Mouse (Mus musculus) limb, embryonic 14.5 days (tissue): ENCODE data around the gene Ddx23. TPM values are rescaled to one million over a fixed set of nuclear protein-coding genes. Genes with fewer than 3 reads are reported as not detected.
A peak's percentile ranks its signal among the peaks of the same experiment; 100 is the strongest.

Experiments used
- ATAC-seq: fragments of 200-750 bp; cut with Nextera tagmentation; 2 replicates; pipeline ENCODE4 v1.8.0; 2017; ENCODE audit warnings: low read depth, moderate number of reproducible peaks, moderate TSS enrichment; ENCODE audit not compliant: low FRiP score
- DNase-seq: peaks from one replicate; pipeline ENCODE4 v3.0.0-alpha.2; 2015; ENCODE audit warnings: low spot score
- H3K27ac ChIP-seq: fragments of 300-500 bp; sonication (generic); replicated peaks from 2 replicates; pipeline ENCODE4 v1.5.1; 2014; ENCODE audit warnings: low read depth, mild to moderate bottlenecking, low read length, moderate library complexity, mixed read lengths
- H3K27me3 ChIP-seq: fragments of 300-500 bp; sonication (generic); 2 replicates; pipeline ENCODE4 v1.6.1; 2014; ENCODE audit warnings: low read length, mixed read lengths; ENCODE audit not compliant: control insufficient read depth, insufficient read depth
- H3K36me3 ChIP-seq: fragments of 300-500 bp; sonication (generic); 2 replicates; pipeline ENCODE4 v1.6.1; 2014; ENCODE audit warnings: mild to moderate bottlenecking, low read length, moderate library complexity, mixed read lengths; ENCODE audit not compliant: control insufficient read depth, insufficient read depth
- H3K4me1 ChIP-seq: fragments of 300-500 bp; sonication (generic); 2 replicates; pipeline ENCODE4 v1.6.1; 2014; ENCODE audit warnings: antibody characterized with exemption, low read length, mixed read lengths; ENCODE audit not compliant: control insufficient read depth, insufficient read depth
- H3K4me2 ChIP-seq: fragments of 300-500 bp; sonication (generic); replicated peaks from 2 replicates; pipeline ENCODE4 v1.6.1; 2014; ENCODE audit warnings: low read depth, mild to moderate bottlenecking, low read length, moderate library complexity; ENCODE audit not compliant: severe bottlenecking
- H3K4me3 ChIP-seq: fragments of 300-500 bp; sonication (generic); replicated peaks from 2 replicates; pipeline ENCODE4 v1.5.1; 2014; ENCODE audit warnings: low read length
- H3K9ac ChIP-seq: fragments of 300-500 bp; sonication (generic); 2 replicates; pipeline ENCODE4 v1.6.1; 2014; ENCODE audit warnings: mild to moderate bottlenecking, low read depth, low read length, moderate library complexity; ENCODE audit not compliant: severe bottlenecking
- H3K9me3 ChIP-seq: fragments of 300-500 bp; sonication (generic); 2 replicates; pipeline ENCODE4 v1.6.1; 2016; ENCODE audit warnings: low read length; ENCODE audit not compliant: control insufficient read depth
- POLR2A ChIP-seq: fragments of 200-500 bp; IDR thresholded peaks from 2 replicates; pipeline ENCODE4 v1.8.0; 2012; ENCODE audit warnings: inconsistent platforms, mild to moderate bottlenecking, moderate library complexity, borderline replicate concordance; ENCODE audit not compliant: insufficient read depth, insufficient read length; ENCODE audit errors: extremely low read depth
- WGBS: fragments of 180-500 bp; shearing (Covaris S2); extraction: QIAGEN DNeasy Blood & Tissue Kit; methylation state at CpG from one replicate; pipeline ENCODE4 v1.1.7; 2014; 5-methylcytosine and 5-hydroxymethylcytosine counted together
- polyA plus RNA-seq, 2 experiments: library from polyadenylated mRNA; depleted of rRNA in 1 of 2; stranded (reverse) in 1 of 2; unstranded in 1 of 2; fragments of >200 nt; fragmentation: Nextera tagmentation in 1 of 2; extraction: Ambion mirVana in 1 of 2; gene quantifications; 2 replicates each; pipeline versions ENCODE4 v1.2.1 to v1.2.3; 2012 to 2014

Gene Ddx23
- polyA plus RNA-seq, 2 experiments, result 22.6 to 54.0 TPM

DNA sequence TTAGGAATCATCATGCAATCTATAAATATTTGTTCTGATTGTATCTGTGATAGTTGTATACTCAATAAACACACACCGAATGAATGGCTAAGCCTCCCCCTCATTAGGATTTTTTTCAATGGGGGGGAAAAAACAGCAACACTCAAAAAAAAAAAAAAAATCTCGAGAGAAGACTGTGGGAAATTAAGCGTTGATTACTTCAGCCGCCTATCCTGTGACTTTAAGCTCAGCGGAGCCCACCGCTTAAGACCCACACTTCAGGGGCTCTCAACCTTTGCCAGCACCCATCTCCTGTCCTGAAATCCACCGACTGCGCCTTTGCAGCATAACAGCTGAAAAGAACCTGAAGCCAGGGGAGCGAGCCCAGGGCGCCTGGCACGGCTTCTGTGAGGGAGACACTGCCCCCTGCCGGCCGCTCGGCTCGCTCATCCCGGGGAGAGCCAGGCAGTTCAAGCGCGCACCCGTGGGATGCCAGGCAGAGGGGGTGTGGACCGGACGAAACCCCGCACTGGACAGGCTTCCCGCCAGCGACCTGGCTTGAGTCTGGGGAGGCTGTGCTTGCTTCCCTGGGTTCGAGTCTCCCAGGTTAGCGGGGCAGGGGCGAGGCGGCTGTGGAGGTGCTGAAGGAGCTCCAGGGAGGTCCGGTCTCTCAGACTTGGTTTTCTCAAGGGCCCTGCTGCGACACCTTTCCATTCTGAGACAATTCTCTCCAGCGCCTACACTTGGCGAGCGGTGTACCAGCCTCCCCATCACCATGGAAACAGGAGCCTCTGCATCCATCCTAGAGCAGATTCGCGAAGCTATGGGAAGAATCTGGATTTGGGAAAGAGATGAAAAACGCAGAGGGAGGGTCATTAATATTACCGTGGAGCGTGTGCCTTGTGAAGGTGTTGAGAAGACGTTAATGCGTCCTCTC, 36.8 kb upstream of the Ddx23 start:
- TF ChIP-seq POLR2A, result no peak
- DNase-seq (peak; percentile 79), ATAC-seq (peak; percentile 75)
- WGBS, result 6% methylated on average over 35 of the region's 40 CpGs
- Histone ChIP-seq H3K4me1 (no peaks in the 10 kb centered on the region), H3K36me3 (no peaks in the 10 kb centered on the region), H3K27me3 (peaks cover 13% of the 10 kb centered on the region; the same call in 1 of the 2 replicates), H3K27ac (no peak overlapping the region), H3K4me2 (peak overlapping the region; percentile 52), H3K4me3 (peak overlapping the region; percentile 29), H3K9me3 (no peaks in the 10 kb centered on the region), H3K9ac (no peak overlapping the region)

DNA sequence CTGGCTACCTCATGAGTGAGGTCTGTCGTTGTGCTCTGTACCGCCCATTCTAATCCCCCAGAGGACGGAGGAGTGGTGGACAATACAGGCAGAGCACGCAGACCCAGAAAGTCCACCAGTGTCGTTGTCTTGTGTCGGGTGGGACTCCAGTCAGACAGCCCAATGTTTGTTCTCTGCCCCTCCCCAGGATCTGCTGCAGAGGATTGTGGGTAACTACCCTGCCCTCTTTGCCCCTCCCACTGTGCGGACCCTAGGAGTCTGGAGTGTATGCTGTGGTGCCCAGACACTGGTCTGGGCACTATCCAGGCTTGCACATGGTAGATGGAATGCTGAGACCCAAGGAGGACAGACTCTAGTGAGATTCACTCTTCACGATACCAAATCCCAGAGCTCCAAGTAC, 33.5 kb upstream of the Ddx23 start:
- no peak for TF ChIP-seq POLR2A
- H3K4me1 ChIP-seq, result peaks cover 6% of the 10 kb centered on the region; the same call in 1 of the 2 replicates

DNA sequence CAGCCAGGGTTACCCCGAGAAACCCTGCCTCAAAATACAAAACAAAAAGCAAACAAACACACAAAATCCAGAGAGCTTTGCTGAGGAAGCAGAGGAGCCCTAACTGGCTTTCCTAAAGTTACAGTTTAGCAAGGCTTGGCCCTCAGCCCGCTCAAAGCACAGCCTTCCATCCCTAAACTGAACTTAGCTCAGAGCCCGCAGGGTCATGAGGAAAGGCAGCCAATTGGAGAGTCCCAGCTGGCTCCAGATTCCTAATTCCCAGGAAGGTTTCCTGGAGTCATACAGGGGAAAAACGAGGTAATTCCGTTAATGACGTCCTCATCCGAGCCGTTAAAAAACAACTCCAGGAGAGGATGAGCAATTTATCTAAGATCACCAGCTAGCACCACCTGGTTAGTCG, 33.0 kb upstream of the Ddx23 start:
- no peak overlapping the region for H3K9ac ChIP-seq
- DNase-seq, result no peak
- H3K4me2 ChIP-seq, result no peak overlapping the region
- no peak for ATAC-seq
- TF ChIP-seq POLR2A, result no peak
- H3K27ac ChIP-seq, result no peak overlapping the region
- 40% methylated on average over 9 of the region's 9 CpGs for WGBS
- peaks cover 10% of the 10 kb centered on the region; the same call in 1 of the 2 replicates for H3K27me3 ChIP-seq
- peaks cover 6% of the 10 kb centered on the region; the same call in 1 of the 2 replicates for H3K4me1 ChIP-seq
- no peaks in the 10 kb centered on the region for H3K36me3 ChIP-seq
- no peak overlapping the region for H3K4me3 ChIP-seq
- no peaks in the 10 kb centered on the region for H3K9me3 ChIP-seq

More for the DNA sequence above, 33.5 kb upstream of the Ddx23 start:
- no peak for DNase-seq
- no peak overlapping the region for H3K4me2 ChIP-seq
- peaks cover 10% of the 10 kb centered on the region; the same call in 1 of the 2 replicates for H3K27me3 ChIP-seq
- H3K27ac ChIP-seq, result no peak overlapping the region
- ATAC-seq, result no peak
- H3K36me3 ChIP-seq, result no peaks in the 10 kb centered on the region
- no peak overlapping the region for H3K4me3 ChIP-seq
- H3K9ac ChIP-seq, result no peak overlapping the region
- no peaks in the 10 kb centered on the region for H3K9me3 ChIP-seq
- WGBS, result 48% methylated on average over 8 of the region's 8 CpGs

DNA sequence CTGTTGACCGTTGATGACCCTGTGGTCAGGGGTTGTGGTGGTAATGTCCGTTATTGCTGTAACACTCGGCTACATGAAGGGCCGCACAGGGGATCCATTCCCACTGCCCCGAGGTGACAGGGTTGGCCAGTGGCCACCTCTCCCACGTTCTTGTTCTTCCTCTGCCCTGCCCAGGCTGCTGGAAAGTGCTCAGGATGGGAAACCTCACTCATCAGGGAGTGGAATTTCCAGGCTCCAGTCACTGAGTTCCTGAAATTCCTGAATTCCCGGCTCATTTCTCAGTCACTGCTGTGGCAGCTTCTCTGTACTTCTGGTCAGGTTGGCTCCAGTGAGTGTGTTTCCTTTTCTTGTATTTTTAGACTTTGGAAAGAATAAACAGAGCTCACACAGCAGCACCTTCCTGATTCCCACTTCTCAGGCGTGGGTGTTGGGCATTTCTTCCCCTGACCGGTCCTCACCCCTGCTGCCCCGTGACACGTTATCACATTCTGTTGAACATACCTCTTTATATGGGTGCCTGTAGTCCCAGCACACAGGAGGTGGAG, 29.5 kb upstream of the Ddx23 start:
- DNase-seq (peak; percentile 60), ATAC-seq (0 out of 2 replicates have a peak, but pooled peaks have one; percentile 47)
- H3K27ac ChIP-seq, result 0 out of 2 replicates have a peak overlapping the region, but pooled peaks have one; percentile 16
- H3K4me1 ChIP-seq, result peaks cover 6% of the 10 kb centered on the region; the same call in 1 of the 2 replicates
- TF ChIP-seq POLR2A, result no peak
- 37% methylated on average over 11 of the region's 11 CpGs for WGBS
- no peak overlapping the region for H3K9ac ChIP-seq
- H3K27me3 ChIP-seq, result no peaks in the 10 kb centered on the region
- no peaks in the 10 kb centered on the region for H3K36me3 ChIP-seq
- H3K4me2 ChIP-seq, result no peak overlapping the region
- H3K9me3 ChIP-seq, result no peaks in the 10 kb centered on the region
- H3K4me3 ChIP-seq, result no peak overlapping the region

DNA sequence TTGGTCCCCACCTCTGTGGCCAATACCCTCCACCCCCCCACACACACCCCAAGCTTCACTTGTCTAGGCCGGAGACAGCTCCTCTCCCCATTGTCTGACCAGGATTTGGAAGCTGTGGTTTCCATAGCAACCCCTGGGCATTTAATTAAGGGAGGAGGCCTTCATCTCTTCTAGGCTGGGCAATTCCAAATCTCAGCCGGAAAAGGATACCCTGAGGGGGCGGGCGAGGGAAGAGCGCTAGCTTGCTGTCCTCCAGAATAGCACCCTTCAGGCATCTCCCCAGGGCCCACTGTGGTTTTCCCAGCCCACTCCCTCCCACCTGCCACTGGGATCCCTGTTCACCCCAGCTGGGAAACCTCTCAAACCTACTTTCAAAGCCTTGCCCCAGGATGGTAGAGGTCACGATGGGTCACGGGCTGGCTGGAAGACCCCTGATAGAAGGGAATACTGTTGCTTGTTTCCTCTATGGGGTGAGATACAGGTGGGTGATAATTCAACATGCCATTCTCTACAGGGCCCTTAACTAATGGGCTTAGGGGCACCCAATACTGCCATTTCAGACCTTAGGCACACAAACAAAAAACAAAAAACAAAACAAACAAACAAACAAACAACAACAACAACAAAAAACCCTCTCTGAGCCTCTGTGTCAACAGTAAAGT, 28.9 kb upstream of the Ddx23 start:
- no peak for ATAC-seq
- 57% methylated on average over 7 of the region's 7 CpGs for WGBS
- no peak for TF ChIP-seq POLR2A
- H3K4me1 ChIP-seq, result peaks cover 6% of the 10 kb centered on the region; the same call in 1 of the 2 replicates
- no peaks in the 10 kb centered on the region for H3K36me3 ChIP-seq
- no peak overlapping the region for H3K4me2 ChIP-seq
- H3K27me3 ChIP-seq, result no peaks in the 10 kb centered on the region
- H3K9ac ChIP-seq, result no peak overlapping the region
- no peaks in the 10 kb centered on the region for H3K9me3 ChIP-seq
- no peak overlapping the region for H3K27ac ChIP-seq
- no peak for DNase-seq
- no peak overlapping the region for H3K4me3 ChIP-seq
